Mouse (Mus musculus) MEL (cell line): Measurements from ENCODE around the gene Sdc3. TPM values are rescaled to one million over a fixed set of nuclear protein-coding genes. Genes with fewer than 3 reads are reported as not detected.

Experiments
- DNase-seq: peaks from one replicate; pipeline ENCODE4 v3.0.0; 2011; ENCODE audit warnings: low read depth, low spot score
- H3K27ac ChIP-seq: 2 replicates; pipeline ENCODE4 v1.5.1; 2012; ENCODE audit warnings: low read depth, mild to moderate bottlenecking, control low read depth, low read length, moderate library complexity; ENCODE audit not compliant: control insufficient read depth
- H3K27me3 ChIP-seq, 2 experiments: fragments of 150-350 bp in 1 of 2; sonication (generic) in 1 of 2; 2 replicates each; pipeline ENCODE4 v1.6.1; 2012; ENCODE audit warnings: low read length in 2 of 2, mild to moderate bottlenecking in 2 of 2, improper control_type of control experiment in 1 of 2, moderate library complexity in 1 of 2; ENCODE audit not compliant: insufficient read depth in 2 of 2, control insufficient read depth in 1 of 2
- H3K36me3 ChIP-seq, 2 experiments: 2 replicates each; pipeline ENCODE4 v1.6.1; 2012 to 2014; ENCODE audit warnings: low read length in 2 of 2, improper control_type of control experiment in 1 of 2, inconsistent platforms in 1 of 2, mild to moderate bottlenecking in 1 of 2; ENCODE audit not compliant: insufficient read depth in 2 of 2, control insufficient read depth in 1 of 2
- H3K4me1 ChIP-seq, 2 experiments: fragments of 150-350 bp in 1 of 2; sonication (generic) in 1 of 2; 2 replicates each; pipeline ENCODE4 v1.6.1; 2012; ENCODE audit warnings: low read length in 2 of 2, improper control_type of control experiment in 1 of 2, mild to moderate bottlenecking in 1 of 2; ENCODE audit not compliant: insufficient read depth in 2 of 2, control insufficient read depth in 1 of 2
- H3K4me3 ChIP-seq, 2 experiments: fragments of 150-350 bp in 1 of 2; sonication (generic) in 1 of 2; 2 replicates each; pipeline ENCODE4 v1.5.1; 2012; ENCODE audit warnings: low read depth in 2 of 2, low read length in 2 of 2, mild to moderate bottlenecking in 2 of 2, moderate library complexity in 2 of 2, control low read depth in 1 of 2, improper control_type of control experiment in 1 of 2; ENCODE audit not compliant: control insufficient read depth in 1 of 2, insufficient read depth in 1 of 2
- H3K79me2 ChIP-seq: 2 replicates; pipeline ENCODE4 v1.6.1; 2012; ENCODE audit warnings: mild to moderate bottlenecking, low read length, moderate library complexity; ENCODE audit not compliant: control insufficient read depth, poor library complexity, insufficient read depth
- H3K9ac ChIP-seq: 2 replicates; pipeline ENCODE4 v1.6.1; 2012; ENCODE audit warnings: low read depth, mild to moderate bottlenecking, control low read depth, low read length, moderate library complexity; ENCODE audit not compliant: control insufficient read depth, poor library complexity, severe bottlenecking
- H3K9me3 ChIP-seq: fragments of 150-350 bp; sonication (generic); replicated peaks from 2 replicates; pipeline ENCODE4 v1.6.1; 2012; ENCODE audit warnings: mild to moderate bottlenecking, low read length, improper control_type of control experiment, moderate library complexity; ENCODE audit not compliant: insufficient read depth
- BHLHE40 ChIP-seq: IDR thresholded peaks from 2 replicates; pipeline ENCODE4 v1.6.1; 2012; ENCODE audit warnings: low read depth, mild to moderate bottlenecking, inconsistent platforms, low read length, improper control_type of control experiment, borderline replicate concordance
- CHD1 ChIP-seq: IDR thresholded peaks from 2 replicates; pipeline ENCODE4 v1.6.1; 2012; ENCODE audit warnings: low read depth, mild to moderate bottlenecking, inconsistent platforms, low read length, improper control_type of control experiment
- CHD2 ChIP-seq: IDR thresholded peaks from 2 replicates; pipeline ENCODE4 v1.6.1; 2011; ENCODE audit warnings: low read length, improper control_type of control experiment
- CTCF ChIP-seq, 3 experiments: IDR thresholded peaks in 2 of 3; conservative IDR thresholded peaks in 1 of 3; 2 replicates each; pipeline ENCODE4 v1.5.1; 2011 to 2012; ENCODE audit warnings: low read length in 3 of 3, low read depth in 2 of 3, mild to moderate bottlenecking in 2 of 3, improper control_type of control experiment in 1 of 3, inconsistent platforms in 1 of 3, mixed read lengths in 1 of 3, moderate library complexity in 1 of 3; ENCODE audit not compliant: control insufficient read depth in 1 of 3, insufficient read depth in 1 of 3, poor library complexity in 1 of 3, severe bottlenecking in 1 of 3
- E2F4 ChIP-seq: IDR thresholded peaks from 2 replicates; pipeline ENCODE4 v1.6.1; 2011; ENCODE audit warnings: low read depth, low read length, improper control_type of control experiment, borderline replicate concordance
- ELF1 ChIP-seq: IDR thresholded peaks from 2 replicates; pipeline ENCODE4 v1.6.1; 2014; ENCODE audit warnings: low read depth, mild to moderate bottlenecking, inconsistent platforms, low read length, improper control_type of control experiment, moderate library complexity
- EP300 ChIP-seq, 2 experiments: IDR thresholded peaks; 2 replicates each; pipeline ENCODE4 v1.6.1; 2011; ENCODE audit warnings: improper control_type of control experiment in 2 of 2, low read length in 2 of 2, low read depth in 1 of 2, mild to moderate bottlenecking in 1 of 2
- ETS1 ChIP-seq: IDR thresholded peaks from 2 replicates; pipeline ENCODE4 v1.6.1; 2012; ENCODE audit warnings: low read depth, mild to moderate bottlenecking, inconsistent platforms, low read length, improper control_type of control experiment, moderate library complexity
- GABPA ChIP-seq: IDR thresholded peaks from 2 replicates; pipeline ENCODE4 v1.6.1; 2012; ENCODE audit warnings: low read depth, mild to moderate bottlenecking, inconsistent platforms, low read length, improper control_type of control experiment, moderate library complexity
- GATA1 ChIP-seq: IDR thresholded peaks from 2 replicates; pipeline ENCODE4 v1.6.1; 2011; ENCODE audit warnings: low read depth, low read length, improper control_type of control experiment
- KAT2A ChIP-seq: conservative IDR thresholded peaks from 2 replicates; pipeline ENCODE4 v1.6.1; 2012; ENCODE audit warnings: low read depth, low read length, improper control_type of control experiment, inconsistent platforms
- MAFK ChIP-seq: IDR thresholded peaks from 2 replicates; pipeline ENCODE4 v1.6.1; 2011; ENCODE audit warnings: low read depth, mild to moderate bottlenecking, low read length, improper control_type of control experiment, borderline replicate concordance
- MAX ChIP-seq: IDR thresholded peaks from 2 replicates; pipeline ENCODE4 v1.6.1; 2011; ENCODE audit warnings: low read length, improper control_type of control experiment
- MAZ ChIP-seq: IDR thresholded peaks from 2 replicates; pipeline ENCODE4 v1.6.1; 2012; ENCODE audit warnings: low read depth, mild to moderate bottlenecking, inconsistent platforms, low read length, improper control_type of control experiment
- MXI1 ChIP-seq: IDR thresholded peaks from 2 replicates; pipeline ENCODE4 v1.6.1; 2011; ENCODE audit warnings: mild to moderate bottlenecking, low read depth, low read length, improper control_type of control experiment
- MYC ChIP-seq: IDR thresholded peaks from 2 replicates; pipeline ENCODE4 v1.6.1; 2011; ENCODE audit warnings: low read depth, mild to moderate bottlenecking, low read length, improper control_type of control experiment, moderate library complexity
- NELFE ChIP-seq: IDR thresholded peaks from 2 replicates; pipeline ENCODE4 v1.6.1; 2011; ENCODE audit warnings: low read depth, low read length, improper control_type of control experiment
- POLR2A ChIP-seq, 2 experiments: IDR thresholded peaks; 2 replicates each; pipeline ENCODE4 v1.6.1; 2011 to 2012; ENCODE audit warnings: low read length in 2 of 2, mild to moderate bottlenecking in 2 of 2, control low read depth in 1 of 2, improper control_type of control experiment in 1 of 2, low read depth in 1 of 2, moderate library complexity in 1 of 2; ENCODE audit not compliant: control insufficient read depth in 1 of 2, insufficient read depth in 1 of 2, poor library complexity in 1 of 2
- POLR2AphosphoS2 ChIP-seq: IDR thresholded peaks from 2 replicates; pipeline ENCODE4 v1.6.1; 2011; ENCODE audit warnings: low read length, improper control_type of control experiment
- POLR2AphosphoS5 ChIP-seq: IDR thresholded peaks from 2 replicates; pipeline ENCODE4 v1.6.1; 2012; ENCODE audit warnings: low read depth, borderline replicate concordance, mild to moderate bottlenecking, inconsistent platforms, low read length, moderate library complexity, mixed read lengths
- RAD21 ChIP-seq: IDR thresholded peaks from 2 replicates; pipeline ENCODE4 v1.6.1; 2011; ENCODE audit warnings: mild to moderate bottlenecking, low read depth, low read length, improper control_type of control experiment
- RCOR1 ChIP-seq: IDR thresholded peaks from 2 replicates; pipeline ENCODE4 v1.6.1; 2012; ENCODE audit warnings: low read depth, mild to moderate bottlenecking, inconsistent platforms, low read length, improper control_type of control experiment
- SIN3A ChIP-seq: IDR thresholded peaks from 2 replicates; pipeline ENCODE4 v1.6.1; 2012; ENCODE audit warnings: low read length, improper control_type of control experiment, inconsistent platforms
- SMC3 ChIP-seq: IDR thresholded peaks from 2 replicates; pipeline ENCODE4 v1.6.1; 2011; ENCODE audit warnings: low read depth, low read length, improper control_type of control experiment
- TBP ChIP-seq: IDR thresholded peaks from 2 replicates; pipeline ENCODE4 v1.8.0; 2011; ENCODE audit warnings: low read depth, low read length, improper control_type of control experiment
- TCF12 ChIP-seq: IDR thresholded peaks from 2 replicates; pipeline ENCODE4 v1.6.1; 2014; ENCODE audit warnings: low read depth, mild to moderate bottlenecking, inconsistent platforms, low read length, improper control_type of control experiment, moderate library complexity
- UBTF ChIP-seq: IDR thresholded peaks from 2 replicates; pipeline ENCODE4 v1.6.1; 2012; ENCODE audit warnings: low read depth, mild to moderate bottlenecking, inconsistent platforms, low read length, improper control_type of control experiment, moderate library complexity, borderline replicate concordance; ENCODE audit not compliant: insufficient read depth
- USF1 ChIP-seq: IDR thresholded peaks from 2 replicates; pipeline ENCODE4 v1.6.1; 2014; ENCODE audit warnings: low read depth, mild to moderate bottlenecking, inconsistent platforms, low read length, improper control_type of control experiment, moderate library complexity
- USF2 ChIP-seq, 2 experiments: IDR thresholded peaks; 2 replicates each; pipeline ENCODE4 v1.6.1; 2011 to 2012; ENCODE audit warnings: improper control_type of control experiment in 2 of 2, low read length in 2 of 2, borderline replicate concordance in 1 of 2, inconsistent platforms in 1 of 2, low read depth in 1 of 2, mild to moderate bottlenecking in 1 of 2; ENCODE audit not compliant: insufficient read depth in 1 of 2
- ZC3H11A ChIP-seq: IDR thresholded peaks from 2 replicates; pipeline ENCODE4 v1.6.1; 2012; ENCODE audit warnings: low read depth, mild to moderate bottlenecking, inconsistent platforms, low read length, improper control_type of control experiment
- ZKSCAN1 ChIP-seq: IDR thresholded peaks from 2 replicates; pipeline ENCODE4 v1.6.1; 2012; ENCODE audit warnings: low read depth, mild to moderate bottlenecking, inconsistent platforms, low read length, improper control_type of control experiment, moderate library complexity
- ZMIZ1 ChIP-seq: IDR thresholded peaks from 2 replicates; pipeline ENCODE4 v1.6.1; 2012; ENCODE audit warnings: low read depth, mild to moderate bottlenecking, inconsistent platforms, low read length, improper control_type of control experiment, moderate library complexity
- ZNF384 ChIP-seq: IDR thresholded peaks from 2 replicates; pipeline ENCODE4 v1.6.1; 2012; ENCODE audit warnings: low read depth, mild to moderate bottlenecking, inconsistent platforms, low read length, improper control_type of control experiment
- polyA plus RNA-seq, 2 experiments: library from polyadenylated mRNA; stranded (reverse) in 1 of 2; unstranded in 1 of 2; fragments of >175 nt in 1 of 2; fragments of >200 nt in 1 of 2; gene quantifications; 2 replicates each; pipeline versions ENCODE4 v1.2.1 to v1.2.4; 2012; ENCODE audit warnings: low replicate concordance in 2 of 2, low read depth in 1 of 2; ENCODE audit not compliant: insufficient read length in 2 of 2, insufficient read depth in 1 of 2, missing spikeins in 1 of 2
- total RNA-seq: library from RNA; depleted of rRNA; stranded (reverse); fragments of 300-350 nt; gene quantifications from 2 replicates; pipeline ENCODE4 v1.2.3, GENCODE M21; 2012

The Sdc3 gene
- total and polyA plus RNA-seq, 3 experiments = 0.46 to 6.7 TPM; not detected in 1

DNA sequence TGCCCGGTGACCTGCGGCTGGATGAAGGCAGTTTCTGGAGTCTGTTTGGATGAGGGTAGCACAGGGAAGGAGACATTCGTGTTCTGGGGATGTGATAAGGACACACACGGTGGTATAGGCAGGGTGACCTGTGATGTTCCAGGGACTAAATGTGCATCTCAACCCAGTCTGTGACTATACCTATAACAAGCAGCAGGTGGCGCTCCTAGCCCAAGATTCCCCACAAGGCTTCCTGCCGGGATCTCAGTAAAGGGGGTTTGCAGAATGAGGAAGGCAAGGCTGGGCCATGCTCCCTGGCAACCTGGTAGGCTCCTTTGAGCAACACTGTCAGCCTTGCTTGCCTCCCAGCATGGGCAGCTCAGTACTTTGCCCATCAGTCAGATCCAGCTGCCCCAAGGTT lies 2.2 kb upstream of the Sdc3 start:
- no peaks in the 10 kb centered on the region for H3K4me1 ChIP-seq
- TF ChIP-seq ZC3H11A = peak; percentile 90
- no peak for TF ChIP-seq ZMIZ1
- TF ChIP-seq CHD2 = no peak
- no peak; the same call in 1 of the 2 replicates for TF ChIP-seq MYC
- peak; percentile 45; the same call in 1 of the 2 replicates for TF ChIP-seq SIN3A
- TF ChIP-seq ZNF384 = no peak
- no peak for TF ChIP-seq POLR2A (IDR thresholded peaks at IDR 0.05; ENCODE audit: control insufficient read depth in 1 of 2, insufficient read depth in 1 of 2, low read depth in 1 of 2, low read length in 2 of 2, poor library complexity in 1 of 2)
- no peak for TF ChIP-seq CHD1
- no peak for TF ChIP-seq NELFE
- no peak for TF ChIP-seq POLR2AphosphoS2
- TF ChIP-seq RAD21 = peak; percentile 95
- no peak for TF ChIP-seq MAX
- TF ChIP-seq ETS1 = no peak
- TF ChIP-seq GATA1 = no peak
- no peak for TF ChIP-seq POLR2AphosphoS5
- peak; percentile 37; the same call in 1 of the 2 replicates for TF ChIP-seq MAZ
- peak; percentile 84 to 98 (median 92) for TF ChIP-seq CTCF (IDR thresholded peaks at IDR 0.05 in 2 of 3, conservative IDR thresholded peaks at IDR 0.05 in 1 of 3; ENCODE audit: control insufficient read depth in 1 of 3, insufficient read depth in 1 of 3, low read depth in 2 of 3, low read length in 3 of 3, poor library complexity in 1 of 3, severe bottlenecking in 1 of 3)
- TF ChIP-seq TBP = 0 out of 2 replicates have a peak, but pooled peaks have one; percentile 11
- TF ChIP-seq USF1 = no peak
- peak; percentile 98 for TF ChIP-seq SMC3
- no peak for TF ChIP-seq EP300 (IDR thresholded peaks at IDR 0.05; ENCODE audit: low read depth in 1 of 2, low read length in 2 of 2)
- TF ChIP-seq RCOR1 = no peak
- TF ChIP-seq KAT2A = no peak
- no peak for TF ChIP-seq UBTF
- TF ChIP-seq E2F4 = no peak
- TF ChIP-seq MAFK = no peak
- TF ChIP-seq ZKSCAN1 = no peak
- no peak for TF ChIP-seq BHLHE40
- no peak for TF ChIP-seq GABPA
- TF ChIP-seq MXI1 = no peak
- TF ChIP-seq USF2 (IDR thresholded peaks at IDR 0.05; ENCODE audit: borderline replicate concordance in 1 of 2, insufficient read depth in 1 of 2, low read depth in 1 of 2, low read length in 2 of 2) = no peak
- peak; percentile 44; the same call in 1 of the 2 replicates for TF ChIP-seq ELF1
- 0 out of 2 replicates have a peak, but pooled peaks have one; percentile 9 for TF ChIP-seq TCF12
- H3K4me3 ChIP-seq = no peak overlapping the region
- H3K9me3 ChIP-seq = no peaks in the 10 kb centered on the region
- no peak overlapping the region for H3K9ac ChIP-seq
- H3K79me2 ChIP-seq = no peaks in the 10 kb centered on the region
- DNase-seq = peak; percentile 85
- H3K36me3 ChIP-seq = no peaks in the 10 kb centered on the region
- peaks cover 0 to 6% of the 10 kb centered on the region in 2 experiments; a peak in 2 of 4 replicates for H3K27me3 ChIP-seq
- H3K27ac ChIP-seq = no peak overlapping the region
